Mouse (Mus musculus) G1E (cell line): Measurements from ENCODE around the gene Sgtb. TPM values are rescaled to one million over a fixed set of nuclear protein-coding genes. Genes with fewer than 3 reads are reported as not detected.

Source experiments
- ATAC-seq: 2 replicates; pipeline ENCODE4 v1.8.0; 2016; ENCODE audit warnings: mild to moderate bottlenecking; ENCODE audit not compliant: insufficient number of reproducible peaks, poor library complexity, low FRiP score, severe bottlenecking; ENCODE audit errors: extremely low read depth
- DNase-seq: peaks from one replicate; pipeline ENCODE4 v3.0.0; 2012; ENCODE audit warnings: low spot score
- H3K27me3 ChIP-seq: 2 replicates; pipeline ENCODE4 v1.6.1; 2012; ENCODE audit warnings: mild to moderate bottlenecking, low read length, inconsistent platforms; ENCODE audit not compliant: insufficient read depth
- H3K36me3 ChIP-seq: replicated peaks from 2 replicates; pipeline ENCODE3; 2012; ENCODE audit warnings: mild to moderate bottlenecking, inconsistent platforms
- H3K4me1 ChIP-seq: 2 replicates; pipeline ENCODE4 v1.6.1; 2012; ENCODE audit warnings: low read depth, low read length, inconsistent platforms, mixed read lengths; ENCODE audit not compliant: insufficient read depth
- H3K4me3 ChIP-seq: 2 replicates; pipeline ENCODE4 v1.5.1; 2012; ENCODE audit warnings: low read depth, mild to moderate bottlenecking, inconsistent platforms, low read length, moderate library complexity, mixed read lengths
- H3K9me3 ChIP-seq: replicated peaks from 2 replicates; pipeline ENCODE4 v1.6.1; 2012; ENCODE audit warnings: inconsistent platforms
- CTCF ChIP-seq: IDR thresholded peaks from 2 replicates; pipeline ENCODE4 v1.5.1; 2012; ENCODE audit warnings: low read depth, low read length, inconsistent platforms, mixed read lengths
- GATA1 ChIP-seq: IDR thresholded peaks from 2 replicates; pipeline ENCODE4 v1.6.1; 2012; ENCODE audit warnings: borderline replicate concordance, low read length, inconsistent platforms, mixed read lengths
- GATA2 ChIP-seq: IDR thresholded peaks from 2 replicates; pipeline ENCODE4 v1.6.1; 2012; ENCODE audit warnings: low read depth, low read length, inconsistent platforms, borderline replicate concordance
- POLR2AphosphoS5 ChIP-seq: IDR thresholded peaks from 2 replicates; pipeline ENCODE4 v1.6.1; 2012; ENCODE audit warnings: low read depth, low read length, inconsistent platforms; ENCODE audit not compliant: insufficient replicate concordance
- TAL1 ChIP-seq: conservative IDR thresholded peaks from 2 replicates; pipeline ENCODE4 v1.6.1; 2012; ENCODE audit warnings: low read depth, low read length, inconsistent platforms, mixed read lengths
- polyA plus RNA-seq: library from polyadenylated mRNA; stranded (reverse); fragments of >175 nt; gene quantifications from 2 replicates; pipeline ENCODE4 v1.2.3, GENCODE M21; 2012
- total RNA-seq, 2 experiments: library from RNA; stranded (forward) in 1 of 2; stranded (reverse) in 1 of 2; fragments of 200-1000 nt in 1 of 2; fragments of >200 nt in 1 of 2; fragmentation: Nextera tagmentation in 1 of 2; gene quantifications; 2 replicates each; pipeline ENCODE4 v1.2.3; 2014 to 2017

The Sgtb gene
- total and polyA plus RNA-seq, 3 experiments = 0.15 to 0.23 (median 0.16) TPM

- no peaks in the 10 kb centered on the region for H3K27me3 ChIP-seq
- no peaks in the 10 kb centered on the region for H3K9me3 ChIP-seq
- TF ChIP-seq GATA2 (no peak), TAL1 (no peak), CTCF (no peak), GATA1 (no peak), POLR2AphosphoS5 (no peak)
- H3K36me3 ChIP-seq = peaks cover 18% of the 10 kb centered on the region
- ATAC-seq (no peak), DNase-seq (no peak)
- H3K4me3 ChIP-seq = no peak overlapping the region
- peaks cover 6% of the 10 kb centered on the region for H3K4me1 ChIP-seq
These were observed 7.8 kb upstream of the Sgtb start for GRCm38 (mm10) chr13:104101606-104102235.

- H3K4me3 ChIP-seq = peak overlapping the region; percentile 82
- no peak for ATAC-seq
- H3K27me3 ChIP-seq = peaks cover 27% of the 10 kb centered on the region
- DNase-seq = peak; percentile 16
- peaks cover 20% of the 10 kb centered on the region for H3K4me1 ChIP-seq
- H3K9me3 ChIP-seq = no peaks in the 10 kb centered on the region
- TF ChIP-seq GATA2 = no peak
- no peak for TF ChIP-seq GATA1
- no peak for TF ChIP-seq TAL1
- no peak for TF ChIP-seq POLR2AphosphoS5
- no peak for TF ChIP-seq CTCF
- H3K36me3 ChIP-seq = peaks cover 9% of the 10 kb centered on the region
These were observed 772 bp upstream of the Sgtb start for GRCm38 (mm10) chr13:104108651-104109287.

- ATAC-seq = no peak
- no peak for TF ChIP-seq CTCF
- TF ChIP-seq TAL1 = no peak
- Histone ChIP-seq H3K27me3 (peaks cover 27% of the 10 kb centered on the region), H3K9me3 (no peaks in the 10 kb centered on the region), H3K4me3 (peak overlapping the region; percentile 82), H3K36me3 (peaks cover 5% of the 10 kb centered on the region), H3K4me1 (peaks cover 20% of the 10 kb centered on the region)
- peak; percentile 5 for DNase-seq
These were observed 428 bp downstream of the Sgtb start for GRCm38 (mm10) chr13:104109816-104110521.

DNA sequence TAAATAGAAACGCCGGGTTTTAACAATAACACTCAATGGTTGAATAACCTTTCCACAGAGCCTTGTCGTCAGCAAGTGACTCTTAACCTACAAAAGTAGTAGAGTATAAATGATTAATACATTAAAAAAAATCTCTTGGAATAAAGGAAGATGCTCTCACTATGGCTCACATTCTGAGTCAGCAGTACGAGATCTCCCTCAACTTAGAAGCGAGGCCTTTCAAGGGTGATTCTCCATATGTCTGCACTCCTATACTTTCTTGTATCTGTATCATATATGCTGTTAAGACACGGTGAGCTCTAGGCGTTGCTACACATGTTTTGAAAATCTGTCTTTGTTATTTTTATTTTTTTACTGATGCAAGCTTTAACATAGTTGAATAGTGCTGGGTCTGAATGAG lies 985 bp downstream of the Sgtb start:
- H3K36me3 ChIP-seq = peaks cover 5% of the 10 kb centered on the region
- H3K4me1 ChIP-seq = peaks cover 20% of the 10 kb centered on the region
- H3K9me3 ChIP-seq = no peaks in the 10 kb centered on the region
- no peak overlapping the region for H3K4me3 ChIP-seq
- ATAC-seq = no peak
- H3K27me3 ChIP-seq = peaks cover 27% of the 10 kb centered on the region
- DNase-seq = no peak
- TF ChIP-seq TAL1 (no peak), GATA1 (no peak), POLR2AphosphoS5 (no peak), CTCF (no peak), GATA2 (no peak)

DNA sequence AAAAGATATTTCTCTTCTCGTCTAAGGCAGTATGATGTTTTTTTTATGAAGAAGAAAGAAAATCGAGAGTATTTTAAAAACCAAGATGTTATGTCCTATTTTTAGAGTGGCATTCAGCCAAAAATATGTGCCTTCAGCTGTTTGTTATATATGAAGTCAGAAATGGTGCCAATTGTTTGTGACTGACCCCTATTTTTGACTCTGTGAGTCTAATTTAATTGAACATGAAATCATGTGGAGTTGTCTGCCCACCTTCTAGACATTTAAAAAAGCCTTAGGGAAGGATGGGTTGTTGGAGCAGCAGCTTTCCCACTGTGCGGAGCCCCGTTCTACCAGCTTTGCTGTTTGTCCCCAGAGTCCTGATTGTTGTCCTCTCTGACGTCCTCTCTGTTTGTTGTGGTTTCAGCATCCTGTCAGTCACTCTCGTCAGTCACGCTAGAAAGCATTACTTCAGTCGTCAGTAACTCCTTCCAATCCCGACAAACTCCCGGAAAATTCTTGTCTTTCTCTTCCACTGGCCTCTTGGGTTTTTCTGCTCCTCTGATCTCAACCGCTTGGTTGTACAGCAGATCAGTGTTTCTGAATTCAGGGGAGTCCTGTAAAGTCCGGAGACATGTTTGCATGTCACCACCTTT lies 2.8 kb downstream of the Sgtb start:
- no peak for DNase-seq

DNA sequence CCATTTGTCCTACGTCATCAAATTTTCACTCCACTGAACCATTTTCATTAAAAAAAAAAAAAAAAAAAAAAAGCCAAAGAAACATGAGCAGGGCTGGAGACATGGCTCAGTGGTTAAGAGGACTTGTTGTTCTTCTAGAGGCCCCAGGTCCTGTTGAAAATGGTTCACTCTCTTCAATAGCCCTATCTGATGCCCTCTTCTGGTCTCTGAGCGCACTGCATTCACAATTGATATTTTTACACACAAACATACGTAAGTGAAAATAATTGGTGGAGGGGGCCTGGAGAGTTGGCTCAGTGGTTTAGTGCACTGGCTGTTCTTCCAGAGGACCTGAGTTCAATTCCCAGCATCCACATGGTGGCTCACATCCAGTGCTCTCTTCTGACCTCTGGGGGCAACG lies 4.2 kb downstream of the Sgtb start:
- H3K27me3 ChIP-seq = peaks cover 31% of the 10 kb centered on the region
- no peak overlapping the region for H3K4me3 ChIP-seq
- ATAC-seq (no peak), DNase-seq (no peak)
- H3K36me3 ChIP-seq = no peaks in the 10 kb centered on the region
- H3K9me3 ChIP-seq = no peaks in the 10 kb centered on the region
- no peak for TF ChIP-seq CTCF
- TF ChIP-seq POLR2AphosphoS5 = no peak
- no peak for TF ChIP-seq GATA1
- TF ChIP-seq TAL1 = no peak
- TF ChIP-seq GATA2 = no peak
- H3K4me1 ChIP-seq = peaks cover 14% of the 10 kb centered on the region

More for the DNA sequence above, 2.8 kb downstream of the Sgtb start:
- ATAC-seq = no peak
- Histone ChIP-seq H3K9me3 (no peaks in the 10 kb centered on the region), H3K36me3 (no peaks in the 10 kb centered on the region), H3K4me3 (no peak overlapping the region), H3K4me1 (peaks cover 20% of the 10 kb centered on the region), H3K27me3 (peaks cover 31% of the 10 kb centered on the region)
- no peak for TF ChIP-seq POLR2AphosphoS5
- no peak for TF ChIP-seq TAL1
